Mouse (Mus musculus) monocyte, adult 5-6 weeks (primary cell): ENCODE results near the gene Lnpk. TPM values are rescaled to one million over a fixed set of nuclear protein-coding genes. Genes with fewer than 3 reads are reported as not detected.

Experiments
- ATAC-seq: fragments of 153-309, 156-312 bp; replicated peaks from 2 replicates; pipeline ENCODE4 v1.8.0; 2017; ENCODE audit warnings: mild to moderate bottlenecking; ENCODE audit not compliant: low TSS enrichment, insufficient number of reproducible peaks, severe bottlenecking, poor library complexity, low FRiP score
- total RNA-seq: library from RNA; stranded (forward); fragments of 200-1000, 200-491, 200-594 nt; gene quantifications from 3 replicates; pipeline ENCODE4 v1.2.3, GENCODE M21; 2017

The Lnpk gene
- total RNA-seq, 1 experiment from 2014 or later, result 47.3 TPM

DNA sequence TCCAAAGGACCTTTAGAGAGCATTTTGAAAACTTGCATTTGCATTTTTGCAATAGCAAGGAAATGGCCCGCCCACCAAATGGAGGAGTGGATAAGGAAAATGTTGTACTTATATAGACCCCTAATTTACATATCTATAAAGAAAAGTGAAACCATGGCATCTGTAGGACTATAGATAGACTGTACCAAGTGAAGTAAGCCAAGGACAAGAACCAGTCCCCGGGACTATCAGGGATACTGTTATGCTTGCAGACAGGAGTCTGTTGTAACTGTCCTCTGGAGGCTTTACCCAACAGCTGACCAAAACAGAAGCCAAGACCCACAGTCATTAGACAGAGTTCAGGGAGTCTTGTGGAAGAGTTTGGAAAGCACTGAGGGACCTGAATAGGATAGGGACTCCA lies 78.9 kb downstream of the Lnpk start:
- ATAC-seq, result no peak

DNA sequence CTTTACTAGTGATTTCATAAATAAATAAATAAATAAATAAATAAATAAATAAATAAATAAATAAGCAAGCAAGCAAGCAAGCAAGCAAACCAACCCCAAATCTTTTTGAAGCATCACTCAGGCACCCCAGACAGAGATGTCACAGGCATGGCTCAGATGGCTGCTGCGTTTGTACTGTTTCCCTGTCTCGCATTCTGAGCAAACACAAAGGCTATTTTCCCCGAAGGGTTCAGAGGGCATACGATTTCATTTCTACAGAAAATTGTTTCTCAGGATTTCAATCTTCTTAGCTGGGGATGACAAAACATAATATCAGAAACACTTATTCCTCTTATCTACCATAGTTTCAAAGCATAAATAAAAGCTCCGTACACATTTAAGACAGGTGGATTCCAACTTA lies 81.4 kb downstream of the Lnpk start:
- no peak for ATAC-seq

DNA sequence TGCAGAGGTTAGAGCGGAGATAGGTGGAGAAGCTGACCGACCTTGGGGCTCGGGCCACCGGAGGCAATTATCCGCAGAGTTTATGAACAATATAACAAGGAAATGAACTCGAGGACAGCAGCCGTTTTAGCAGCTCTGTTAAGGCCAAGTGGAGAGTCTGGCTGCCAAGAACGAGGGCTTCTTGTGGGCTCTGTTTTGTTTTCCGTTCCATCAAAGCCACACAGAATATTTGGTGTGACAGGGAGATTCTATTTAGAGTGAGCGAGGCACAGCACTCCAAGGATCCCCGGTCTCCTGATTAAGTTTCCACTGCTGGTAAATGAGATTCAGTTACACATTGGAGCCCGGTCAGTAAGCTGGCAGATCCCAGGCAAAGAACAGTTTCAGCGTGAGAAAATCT lies 87.8 kb downstream of the Lnpk start:
- no peak for ATAC-seq

- no peak for ATAC-seq
Measured at GRCm38 (mm10) chr2:74490186-74490585, 89.0 kb downstream of the Lnpk start.

DNA sequence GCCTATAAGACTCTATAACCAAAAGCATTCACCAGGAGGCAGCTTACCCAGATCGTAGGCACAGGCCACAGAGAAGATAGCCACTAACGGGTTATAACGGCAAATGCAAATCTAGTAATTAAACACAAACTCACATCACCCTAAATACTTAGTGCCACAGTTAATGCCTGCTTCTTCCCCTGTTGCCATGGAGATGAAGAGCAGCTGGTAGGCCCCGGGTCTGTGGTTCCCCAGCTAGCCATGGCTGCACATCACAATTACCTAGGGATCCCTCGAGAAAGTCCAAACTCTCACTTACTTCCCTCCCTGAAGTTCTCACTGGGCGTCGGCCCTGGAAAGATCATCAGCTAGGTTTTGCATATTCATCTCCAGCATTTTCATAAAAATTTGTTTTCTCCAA lies 90.8 kb downstream of the Lnpk start:
- ATAC-seq, result no peak

GRCm38 (mm10) chr2:74482651-74483050 lies 96.6 kb downstream of the Lnpk start:
- no peak for ATAC-seq

GRCm38 (mm10) chr2:74482086-74482485 lies 97.1 kb downstream of the Lnpk start:
- ATAC-seq, result no peak

Other genes with a start within 250 kb of the Lnpk start
- gene Evx2, start 80.1 kb upstream of the Lnpk start, total RNA-seq, result not detected in 3 replicates
- not detected in 3 replicates for gene Hoxd13, start 88.9 kb upstream of the Lnpk start, total RNA-seq
- not detected in 3 replicates for gene Hoxd12, start 95.6 kb upstream of the Lnpk start, total RNA-seq
- gene Hoxd11, start 100.1 kb upstream of the Lnpk start, total RNA-seq, result not detected in 3 replicates
- gene Hoxd10, start 112.5 kb upstream of the Lnpk start, total RNA-seq, result not detected in 3 replicates
- gene Hoxd9, start 118.3 kb upstream of the Lnpk start, total RNA-seq, result not detected in 3 replicates
- not detected in 3 replicates for gene Hoxd8, start 125.2 kb upstream of the Lnpk start, total RNA-seq
- not detected in 3 replicates for gene Hoxd3, start 132.5 kb upstream of the Lnpk start, total RNA-seq
- not detected in 3 replicates for gene Hoxd4, start 132.5 kb upstream of the Lnpk start, total RNA-seq
- not detected in 3 replicates for gene Gm28230, start 147.3 kb upstream of the Lnpk start, total RNA-seq
- gene Hoxd1, start 183.5 kb upstream of the Lnpk start, total RNA-seq, result not detected in 3 replicates
- gene Mtx2, start 246.4 kb upstream of the Lnpk start, total RNA-seq, result 12.6 to 28.7 TPM (median 26.8 TPM) in 3 replicates